Mouse (Mus musculus): ENCODE measurements around the gene Pcsk6. TPM values are rescaled to one million over a fixed set of nuclear protein-coding genes. Genes with fewer than 3 reads are reported as not detected.

Gene Pcsk6
- polyA plus RNA-seq, 1 experiment from 2014 or later, result 1.0 TPM

GRCm38 (mm10) chr7:65870227-65870626 is 8.7 kb downstream of the Pcsk6 start:
- DNase-seq (ENCODE audit: low spot score), result no peak
- 87% methylated on average over 5 of the region's 5 CpGs for WGBS
- H3K36me3 ChIP-seq (replicated peaks), result no peaks in the 10 kb centered on the region
- H3K27ac ChIP-seq (replicated peaks), result no peak overlapping the region
- peaks cover 17% of the 10 kb centered on the region for H3K4me1 ChIP-seq
- H3K4me3 ChIP-seq, result no peak overlapping the region
- peaks cover 14% of the 10 kb centered on the region for H3K27me3 ChIP-seq (replicated peaks; ENCODE audit: low read depth, poor library complexity, severe bottlenecking)
- H3K9me3 ChIP-seq, result no peaks in the 10 kb centered on the region

- no peaks in the 10 kb centered on the region for H3K36me3 ChIP-seq (replicated peaks)
- H3K27me3 ChIP-seq (replicated peaks; ENCODE audit: low read depth, poor library complexity, severe bottlenecking), result peaks cover 7% of the 10 kb centered on the region; the same call in 1 of the 2 replicates
- no peak for DNase-seq (ENCODE audit: low spot score)
- peaks cover 17% of the 10 kb centered on the region for H3K4me1 ChIP-seq
- H3K4me3 ChIP-seq, result no peak overlapping the region
- no peaks in the 10 kb centered on the region for H3K9me3 ChIP-seq
- no peak overlapping the region; the same call in 1 of the 2 replicates for H3K27ac ChIP-seq (replicated peaks)
- 24% methylated on average over 10 of the region's 10 CpGs for WGBS
These were observed 9.5 kb downstream of the Pcsk6 start for GRCm38 (mm10) chr7:65870928-65871580.

DNA sequence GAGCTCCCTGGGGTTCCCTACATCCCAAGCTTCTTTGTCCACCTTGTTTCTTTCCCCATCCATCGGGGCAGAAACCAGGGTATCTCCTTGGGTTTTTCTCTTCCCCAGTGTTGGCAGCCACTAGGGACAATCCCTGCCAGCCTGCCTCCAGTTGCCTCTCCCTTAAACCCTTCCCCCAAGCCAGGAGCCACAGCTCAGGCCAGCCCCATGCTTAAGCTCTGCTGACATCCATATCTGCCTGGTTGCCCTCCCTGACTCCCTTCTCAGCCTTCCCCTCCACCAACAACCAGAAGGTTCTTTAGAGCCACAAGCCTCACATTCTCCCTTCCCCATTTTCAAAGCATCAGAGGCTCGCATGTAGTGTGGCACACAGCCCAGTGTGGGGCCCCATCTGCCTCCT is 10.3 kb downstream of the Pcsk6 start:
- no peak overlapping the region for H3K4me3 ChIP-seq
- no peak overlapping the region for H3K27ac ChIP-seq (replicated peaks)
- 81% methylated on average over 2 of the region's 2 CpGs for WGBS
- no peaks in the 10 kb centered on the region for H3K9me3 ChIP-seq
- no peaks in the 10 kb centered on the region for H3K27me3 ChIP-seq (replicated peaks; ENCODE audit: low read depth, poor library complexity, severe bottlenecking)
- peaks cover 17% of the 10 kb centered on the region for H3K4me1 ChIP-seq
- DNase-seq (ENCODE audit: low spot score), result no peak
- no peaks in the 10 kb centered on the region for H3K36me3 ChIP-seq (replicated peaks)

DNA sequence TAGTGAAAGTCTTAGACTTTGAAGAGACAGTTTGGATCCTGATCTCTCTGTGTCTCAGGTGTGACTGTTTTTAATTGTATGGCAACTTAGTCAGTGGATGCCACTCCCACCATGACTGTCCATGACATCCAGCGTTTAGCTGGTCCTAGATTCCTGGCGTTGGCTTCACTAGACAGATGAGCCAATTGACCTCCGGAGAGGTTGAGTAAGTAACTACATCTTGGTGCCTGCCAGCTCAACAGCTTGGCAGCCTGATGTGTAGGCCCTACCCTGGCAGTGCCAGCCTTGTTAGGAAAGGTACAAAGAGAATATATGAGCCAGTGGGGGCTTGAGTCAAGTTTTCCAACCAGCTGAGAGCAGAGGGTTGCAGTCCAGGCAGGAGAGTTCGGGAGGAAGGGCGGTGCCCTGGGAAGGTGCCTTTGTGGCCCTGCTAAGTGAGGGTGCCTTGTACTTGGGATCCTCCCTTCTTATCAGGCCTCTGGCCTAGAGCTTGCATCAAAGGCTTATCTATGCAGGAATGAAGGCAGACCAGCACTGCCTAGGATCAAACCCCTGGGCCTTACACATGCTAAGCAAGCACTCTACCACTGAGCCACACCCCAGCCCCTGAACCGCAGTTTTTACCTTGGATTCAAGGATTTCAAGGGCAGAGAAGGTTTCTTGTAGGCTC is 11.8 kb downstream of the Pcsk6 start:
- H3K9me3 ChIP-seq, result no peaks in the 10 kb centered on the region
- no peaks in the 10 kb centered on the region for H3K27me3 ChIP-seq (replicated peaks; ENCODE audit: low read depth, poor library complexity, severe bottlenecking)
- peaks cover 17% of the 10 kb centered on the region for H3K4me1 ChIP-seq
- DNase-seq (ENCODE audit: low spot score), result no peak
- H3K36me3 ChIP-seq (replicated peaks), result no peaks in the 10 kb centered on the region
- no peak overlapping the region for H3K4me3 ChIP-seq
- WGBS, result 88% methylated on average over 6 of the region's 6 CpGs
- H3K27ac ChIP-seq (replicated peaks), result no peak overlapping the region

DNA sequence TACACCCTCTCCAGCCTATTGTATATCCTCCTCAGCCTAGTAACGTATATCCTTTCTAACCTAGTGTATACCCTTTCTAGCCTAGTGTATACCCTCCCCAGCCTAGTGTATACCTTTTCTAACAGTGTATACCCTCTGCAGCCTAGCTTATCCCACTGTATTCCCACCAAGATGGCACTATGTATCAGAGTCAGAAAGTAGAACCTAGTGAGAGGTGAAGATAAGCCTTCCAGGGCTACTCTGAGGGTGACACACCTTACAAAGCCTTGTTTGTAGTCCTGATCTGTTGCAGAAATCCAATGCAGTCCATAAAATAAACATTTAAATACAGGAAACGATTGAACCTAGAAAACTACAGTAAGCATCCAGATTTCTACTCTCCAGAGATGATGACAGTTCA is 12.4 kb downstream of the Pcsk6 start:
- WGBS, result 87% methylated on average over 2 of the region's 2 CpGs
- Histone ChIP-seq H3K9me3 (no peaks in the 10 kb centered on the region), H3K27ac (replicated peaks) (no peak overlapping the region), H3K36me3 (replicated peaks) (no peaks in the 10 kb centered on the region), H3K4me3 (no peak overlapping the region), H3K27me3 (replicated peaks; ENCODE audit: low read depth, poor library complexity, severe bottlenecking) (no peaks in the 10 kb centered on the region), H3K4me1 (peaks cover 17% of the 10 kb centered on the region)
- no peak for DNase-seq (ENCODE audit: low spot score)

- WGBS, result 74% methylated on average over 3 of the region's 3 CpGs
- no peak for DNase-seq (ENCODE audit: low spot score)
- Histone ChIP-seq H3K9me3 (no peaks in the 10 kb centered on the region), H3K4me1 (peaks cover 11% of the 10 kb centered on the region), H3K4me3 (no peak overlapping the region), H3K27ac (replicated peaks) (no peak overlapping the region), H3K27me3 (replicated peaks; ENCODE audit: low read depth, poor library complexity, severe bottlenecking) (no peaks in the 10 kb centered on the region), H3K36me3 (replicated peaks) (no peaks in the 10 kb centered on the region)
These were observed 15.1 kb downstream of the Pcsk6 start for GRCm38 (mm10) chr7:65876596-65876995.

GRCm38 (mm10) chr7:65878234-65878633 is 16.7 kb downstream of the Pcsk6 start:
- no peaks in the 10 kb centered on the region for H3K27me3 ChIP-seq (replicated peaks; ENCODE audit: low read depth, poor library complexity, severe bottlenecking)

DNA sequence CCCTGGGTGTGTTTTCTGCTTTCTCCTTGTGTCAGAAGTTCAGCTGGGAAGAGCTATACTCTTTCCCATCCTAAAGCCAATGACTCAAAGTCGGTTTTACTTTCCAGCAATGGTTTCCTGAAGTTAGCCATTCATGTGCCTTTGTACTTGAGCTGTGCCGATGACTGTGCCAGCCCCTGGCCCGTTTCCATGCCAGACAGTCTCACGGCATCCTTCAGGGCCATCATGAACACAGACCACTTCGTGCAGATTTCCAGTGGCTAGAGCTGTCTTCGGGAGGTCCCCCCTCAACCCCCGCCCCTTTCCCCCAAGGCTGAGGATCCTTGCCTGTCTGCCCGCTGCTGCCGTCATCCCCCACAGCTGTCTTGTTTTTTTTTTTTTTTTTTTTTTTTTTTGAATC is 17.8 kb downstream of the Pcsk6 start:
- H3K4me1 ChIP-seq, result peaks cover 8% of the 10 kb centered on the region
- no peaks in the 10 kb centered on the region for H3K27me3 ChIP-seq (replicated peaks; ENCODE audit: low read depth, poor library complexity, severe bottlenecking)
- H3K4me3 ChIP-seq, result no peak overlapping the region
- H3K27ac ChIP-seq (replicated peaks), result no peak overlapping the region
- DNase-seq (ENCODE audit: low spot score), result no peak
- 75% methylated on average over 9 of the region's 9 CpGs for WGBS
- H3K9me3 ChIP-seq, result no peaks in the 10 kb centered on the region
- no peaks in the 10 kb centered on the region for H3K36me3 ChIP-seq (replicated peaks)

More at GRCm38 (mm10) chr7:65878234-65878633, 16.7 kb downstream of the Pcsk6 start:
- Histone ChIP-seq H3K27ac (replicated peaks) (no peak overlapping the region), H3K4me1 (peaks cover 8% of the 10 kb centered on the region), H3K36me3 (replicated peaks) (no peaks in the 10 kb centered on the region), H3K9me3 (no peaks in the 10 kb centered on the region), H3K4me3 (no peak overlapping the region)
- DNase-seq (ENCODE audit: low spot score), result no peak
- WGBS, result 79% methylated on average over 4 of the region's 4 CpGs

DNA sequence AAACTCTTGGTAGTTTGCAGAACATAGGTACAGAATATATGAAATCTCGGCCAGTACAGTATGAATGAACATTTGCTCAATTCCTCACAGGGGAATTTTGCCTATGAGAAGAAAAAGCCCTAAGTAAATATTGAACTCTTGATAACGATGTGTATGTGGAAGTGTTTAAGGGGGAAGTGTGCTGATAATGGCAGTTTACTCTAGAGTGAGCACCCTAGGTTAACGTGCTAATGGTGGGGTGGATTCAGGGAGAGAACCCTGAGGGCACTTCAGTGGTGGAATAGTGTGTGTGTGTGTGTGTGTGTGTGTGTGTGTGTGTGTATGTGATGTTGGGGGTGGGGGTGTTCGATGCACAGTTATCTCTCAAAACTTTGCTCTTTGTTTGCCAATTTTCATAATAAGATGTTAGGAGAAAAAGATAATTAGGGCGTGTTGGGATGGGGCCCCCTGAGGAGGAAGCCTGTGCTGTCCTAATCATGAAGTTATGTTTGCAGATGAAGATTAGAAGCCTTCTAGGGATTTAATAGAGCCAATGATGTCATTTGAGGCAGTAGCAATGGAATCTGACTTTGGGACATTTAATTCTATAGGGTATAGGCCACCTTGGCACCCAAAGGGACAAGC is 19.2 kb downstream of the Pcsk6 start:
- no peak overlapping the region for H3K4me3 ChIP-seq
- H3K27ac ChIP-seq (replicated peaks), result no peak overlapping the region
- no peaks in the 10 kb centered on the region for H3K9me3 ChIP-seq
- DNase-seq (ENCODE audit: low spot score), result no peak
- H3K27me3 ChIP-seq (replicated peaks; ENCODE audit: low read depth, poor library complexity, severe bottlenecking), result no peaks in the 10 kb centered on the region
- H3K36me3 ChIP-seq (replicated peaks), result no peaks in the 10 kb centered on the region
- WGBS, result 67% methylated on average over 5 of the region's 5 CpGs
- peaks cover 8% of the 10 kb centered on the region for H3K4me1 ChIP-seq

DNA sequence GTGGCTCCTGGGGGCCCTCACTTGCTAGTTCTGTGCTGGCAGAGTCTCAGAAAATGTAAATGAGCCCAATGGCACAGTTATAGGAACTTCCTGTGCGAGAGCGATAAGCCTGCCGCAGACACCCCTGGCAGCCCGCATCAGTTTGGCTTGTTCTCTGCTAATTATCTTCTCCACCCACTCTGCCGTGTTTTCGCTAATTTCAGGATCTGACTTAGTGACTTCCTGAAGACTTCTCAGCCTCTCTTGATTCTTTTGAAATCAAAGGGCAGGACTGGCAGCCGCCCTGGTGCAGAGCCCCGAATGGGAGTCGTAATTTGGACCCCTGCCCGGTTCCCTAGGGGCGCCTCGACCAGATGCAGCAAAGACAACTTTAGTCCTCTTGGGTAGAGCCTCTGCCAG is 19.8 kb downstream of the Pcsk6 start:
- H3K9me3 ChIP-seq, result no peaks in the 10 kb centered on the region
- H3K36me3 ChIP-seq (replicated peaks), result no peaks in the 10 kb centered on the region
- peaks cover 8% of the 10 kb centered on the region for H3K4me1 ChIP-seq
- peak; percentile 41 for DNase-seq (ENCODE audit: low spot score)
- peak overlapping the region; percentile 19; the same call in 1 of the 2 replicates for H3K4me3 ChIP-seq
- H3K27me3 ChIP-seq (replicated peaks; ENCODE audit: low read depth, poor library complexity, severe bottlenecking), result no peaks in the 10 kb centered on the region
- no peak overlapping the region for H3K27ac ChIP-seq (replicated peaks)
- WGBS, result 33% methylated on average over 12 of the region's 12 CpGs

- Histone ChIP-seq H3K4me3 (no peak overlapping the region), H3K4me1 (peaks cover 8% of the 10 kb centered on the region), H3K36me3 (replicated peaks) (no peaks in the 10 kb centered on the region), H3K27ac (replicated peaks) (no peak overlapping the region), H3K9me3 (no peaks in the 10 kb centered on the region), H3K27me3 (replicated peaks; ENCODE audit: low read depth, poor library complexity, severe bottlenecking) (no peaks in the 10 kb centered on the region)
- no peak for DNase-seq (ENCODE audit: low spot score)
- WGBS, result 88% methylated on average over 4 of the region's 4 CpGs
These were observed 23.4 kb downstream of the Pcsk6 start for GRCm38 (mm10) chr7:65884928-65885327.

DNA sequence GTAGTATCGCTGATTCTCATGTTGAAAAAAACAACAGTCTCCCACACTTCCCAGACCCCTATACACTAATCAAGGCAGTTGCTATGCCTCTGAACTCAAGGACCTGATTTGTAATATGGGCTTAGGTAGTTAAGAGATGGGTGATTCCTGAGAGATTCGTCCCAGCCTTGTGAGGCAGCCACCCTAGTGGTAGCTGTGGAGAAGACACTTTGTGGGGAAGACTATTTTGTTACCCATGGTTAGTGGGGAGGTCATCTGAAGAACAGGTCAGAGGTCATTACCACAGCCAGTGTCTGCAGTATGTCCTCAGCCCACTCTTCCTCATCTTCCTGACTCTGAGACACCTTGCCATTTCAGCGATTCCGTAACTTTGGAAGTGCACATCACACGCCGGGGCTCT is 24.3 kb downstream of the Pcsk6 start:
- DNase-seq (ENCODE audit: low spot score), result no peak
- WGBS, result 93% methylated on average over 6 of the region's 6 CpGs
- Histone ChIP-seq H3K9me3 (no peaks in the 10 kb centered on the region), H3K4me1 (peaks cover 8% of the 10 kb centered on the region), H3K27ac (replicated peaks) (no peak overlapping the region), H3K27me3 (replicated peaks; ENCODE audit: low read depth, poor library complexity, severe bottlenecking) (no peaks in the 10 kb centered on the region), H3K36me3 (replicated peaks) (no peaks in the 10 kb centered on the region), H3K4me3 (no peak overlapping the region)

DNA sequence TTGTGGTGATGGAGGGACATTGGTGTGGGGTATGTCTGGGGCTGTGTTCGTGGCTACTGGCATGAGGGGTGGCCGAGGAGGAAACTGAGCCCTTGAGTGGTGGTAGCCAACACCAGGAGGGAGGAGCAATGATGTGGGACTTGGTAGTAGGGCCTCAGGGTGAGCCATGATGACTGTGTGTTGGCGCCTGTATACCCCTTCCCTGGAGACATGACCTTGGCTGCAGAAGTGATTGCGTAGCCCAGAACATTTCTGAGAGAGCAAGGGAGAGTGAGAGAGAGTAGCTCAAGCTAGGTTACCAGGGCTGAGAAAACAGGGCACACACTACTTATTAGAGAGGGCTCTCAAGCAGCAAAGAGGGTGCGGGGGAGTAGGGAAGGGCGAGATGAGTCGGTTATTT is 30.3 kb downstream of the Pcsk6 start:
- H3K4me3 ChIP-seq, result no peak overlapping the region
- H3K9me3 ChIP-seq, result no peaks in the 10 kb centered on the region
- no peaks in the 10 kb centered on the region for H3K27me3 ChIP-seq (replicated peaks; ENCODE audit: low read depth, poor library complexity, severe bottlenecking)
- H3K36me3 ChIP-seq (replicated peaks), result no peaks in the 10 kb centered on the region
- H3K4me1 ChIP-seq, result peaks cover 7% of the 10 kb centered on the region; the same call in 1 of the 2 replicates
- no peak for DNase-seq (ENCODE audit: low spot score)
- H3K27ac ChIP-seq (replicated peaks), result no peak overlapping the region
- 86% methylated on average over 7 of the region's 7 CpGs for whole genome bisulfite sequencing
